Mouse (Mus musculus) limb, embryonic 15.5 days (tissue): ENCODE measurements at regions not wholly inside any gene's neighbourhood (a gene's known extent, or its start where the extent isn't known, plus 50 kb on each side); places are given as distances from the start of the nearest gene placed in this dataset.

Experiments
- ATAC-seq: fragments of 200-750 bp; cut with Nextera tagmentation; 2 replicates; pipeline ENCODE4 v1.8.0; 2017; ENCODE audit warnings: low read depth, moderate TSS enrichment; ENCODE audit not compliant: insufficient number of reproducible peaks, low FRiP score, low TSS enrichment
- H3K27ac ChIP-seq: fragments of 300-500 bp; sonication (generic); 2 replicates; pipeline ENCODE4 v1.5.1; 2015; ENCODE audit warnings: moderate library complexity, mild to moderate bottlenecking, inconsistent platforms
- H3K27me3 ChIP-seq: fragments of 300-500 bp; sonication (generic); 2 replicates; pipeline ENCODE4 v1.6.1; 2015; ENCODE audit warnings: inconsistent platforms
- H3K36me3 ChIP-seq: fragments of 300-500 bp; sonication (generic); 2 replicates; pipeline ENCODE4 v1.6.1; 2015; ENCODE audit warnings: inconsistent platforms
- H3K4me1 ChIP-seq: fragments of 300-500 bp; sonication (generic); 2 replicates; pipeline ENCODE4 v1.6.1; 2015; ENCODE audit warnings: inconsistent platforms
- H3K4me2 ChIP-seq: fragments of 300-500 bp; sonication (generic); 2 replicates; pipeline ENCODE4 v1.6.1; 2015; ENCODE audit warnings: mild to moderate bottlenecking, inconsistent platforms
- H3K4me3 ChIP-seq: fragments of 300-500 bp; sonication (generic); 2 replicates; pipeline ENCODE4 v1.5.1; 2015; ENCODE audit warnings: mild to moderate bottlenecking, inconsistent platforms
- H3K9ac ChIP-seq: fragments of 300-500 bp; sonication (generic); 2 replicates; pipeline ENCODE4 v1.6.1; 2015; ENCODE audit warnings: inconsistent platforms
- H3K9me3 ChIP-seq: fragments of 300-500 bp; sonication (generic); 2 replicates; pipeline ENCODE4 v1.6.1; 2016; ENCODE audit warnings: inconsistent platforms
- WGBS: fragments of 180-500 bp; shearing (Covaris S2); methylation state at CpG from one replicate; pipeline ENCODE4 v1.1.7; 2015; 5-methylcytosine and 5-hydroxymethylcytosine counted together

DNA sequence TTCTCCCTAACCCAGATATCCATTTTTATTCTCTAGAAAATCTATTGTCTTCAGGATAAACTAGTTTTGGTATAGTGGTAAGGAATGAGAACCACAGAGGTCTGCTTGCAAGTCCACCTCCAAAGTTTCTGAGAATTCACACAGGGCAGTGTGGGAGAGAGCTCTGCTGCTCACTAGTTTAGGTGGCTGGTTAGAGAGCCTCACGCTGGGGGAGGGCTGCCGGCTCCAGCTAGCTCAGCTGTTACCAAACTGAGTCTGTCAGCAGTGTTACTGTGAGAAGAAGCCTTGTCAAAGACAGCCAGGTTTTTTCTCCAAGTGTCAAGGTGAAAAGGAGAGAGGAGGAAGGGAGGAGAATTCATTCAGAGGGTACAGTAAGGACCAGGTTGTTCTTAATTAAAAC lies 147.8 kb upstream of the Eif4g2 start:
- no peak for ATAC-seq
- Histone ChIP-seq H3K4me3 (no peak overlapping the region), H3K4me2 (no peak overlapping the region), H3K36me3 (no peaks in the 10 kb centered on the region), H3K9ac (no peak overlapping the region), H3K27me3 (no peaks in the 10 kb centered on the region), H3K9me3 (no peaks in the 10 kb centered on the region), H3K4me1 (no peaks in the 10 kb centered on the region), H3K27ac (no peak overlapping the region)
- WGBS: 68% methylated on average over 2 of the region's 2 CpGs

DNA sequence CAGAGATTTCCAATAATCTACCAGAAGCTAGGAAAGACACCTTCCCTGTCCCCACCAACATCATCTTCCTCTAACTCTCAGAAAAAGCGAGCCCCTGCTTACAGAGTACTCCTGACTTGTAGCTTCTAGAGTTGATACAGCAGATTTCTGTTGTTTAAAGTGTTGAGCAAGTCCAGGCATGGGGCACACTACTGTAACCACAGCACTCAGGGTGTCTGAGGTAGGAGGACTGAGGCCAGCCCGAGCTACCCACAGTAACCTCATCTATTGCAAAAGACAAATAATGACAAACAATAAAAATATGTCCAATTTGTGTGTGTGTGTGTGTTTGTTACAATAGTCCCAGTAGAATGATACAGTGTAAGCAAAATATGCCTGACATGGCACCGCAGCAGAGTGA lies 144.3 kb upstream of the Eif4g2 start:
- WGBS: 77% methylated on average over 3 of the region's 3 CpGs
- ATAC-seq: no peak
- Histone ChIP-seq H3K27ac (no peak overlapping the region), H3K4me1 (no peaks in the 10 kb centered on the region), H3K4me3 (no peak overlapping the region), H3K4me2 (no peak overlapping the region), H3K9ac (no peak overlapping the region), H3K36me3 (no peaks in the 10 kb centered on the region), H3K27me3 (no peaks in the 10 kb centered on the region), H3K9me3 (no peaks in the 10 kb centered on the region)

DNA sequence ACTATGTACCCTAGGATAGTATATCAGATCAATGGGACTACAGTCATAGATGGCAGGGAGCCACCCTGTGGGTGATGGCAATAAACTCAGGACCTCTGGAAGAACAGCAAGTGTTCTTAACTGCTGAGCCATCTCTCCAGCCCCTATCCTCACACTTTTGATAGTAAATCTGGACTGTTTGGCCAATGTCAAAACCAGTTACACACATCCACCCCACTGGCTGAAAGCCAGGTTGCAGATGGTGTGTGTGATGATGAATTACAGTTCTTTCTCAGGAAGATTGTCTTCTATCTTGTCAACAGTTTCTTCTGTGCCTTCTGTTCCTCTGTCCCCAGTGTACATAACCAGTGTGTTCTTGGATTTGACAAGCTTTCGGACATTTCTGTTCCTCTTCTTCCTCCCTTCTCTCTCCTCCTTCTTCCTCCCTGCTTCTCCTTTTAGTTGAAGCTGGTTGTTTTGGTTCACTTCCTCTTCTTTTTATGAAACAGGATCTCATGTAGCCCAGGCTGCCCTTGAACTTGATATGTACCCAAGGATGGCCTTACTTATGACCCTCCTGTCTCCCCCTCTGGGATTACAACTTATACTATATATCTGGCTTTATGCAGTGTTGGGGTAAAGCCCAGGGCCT lies 143.3 kb upstream of the Eif4g2 start:
- no peak for ATAC-seq
- no peaks in the 10 kb centered on the region for H3K27me3 ChIP-seq
- H3K9ac ChIP-seq: no peak overlapping the region
- no peak overlapping the region for H3K4me3 ChIP-seq
- WGBS: 93% methylated on average over 1 of the region's 1 CpGs
- no peak overlapping the region for H3K27ac ChIP-seq
- H3K9me3 ChIP-seq: no peaks in the 10 kb centered on the region
- H3K4me2 ChIP-seq: no peak overlapping the region
- H3K4me1 ChIP-seq: no peaks in the 10 kb centered on the region
- H3K36me3 ChIP-seq: no peaks in the 10 kb centered on the region

DNA sequence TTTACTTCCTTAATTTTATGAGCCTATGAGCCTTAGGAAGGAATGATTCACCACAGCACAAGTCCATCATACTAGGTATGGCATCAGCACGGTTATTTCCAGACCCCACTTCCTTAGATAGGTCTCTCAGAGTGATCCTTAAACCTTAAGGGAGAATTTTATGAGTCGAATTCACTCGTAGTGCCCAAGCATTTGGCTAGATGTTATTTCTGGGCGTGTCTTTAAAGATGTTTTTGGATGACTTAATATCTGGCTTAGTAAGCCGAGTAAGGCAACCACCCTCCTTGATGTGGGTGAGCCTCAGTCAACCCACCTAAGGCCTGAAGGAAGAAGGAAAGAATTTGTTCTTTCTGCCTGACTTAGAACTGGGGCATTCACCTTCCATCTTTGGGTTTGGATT lies 132.8 kb upstream of the Eif4g2 start:
- Histone ChIP-seq H3K4me1 (no peaks in the 10 kb centered on the region), H3K27me3 (no peaks in the 10 kb centered on the region), H3K9me3 (no peaks in the 10 kb centered on the region), H3K4me3 (no peak overlapping the region), H3K27ac (no peak overlapping the region), H3K36me3 (no peaks in the 10 kb centered on the region), H3K4me2 (no peak overlapping the region), H3K9ac (no peak overlapping the region)
- 61% methylated on average over 5 of the region's 5 CpGs for WGBS
- ATAC-seq: no peak

DNA sequence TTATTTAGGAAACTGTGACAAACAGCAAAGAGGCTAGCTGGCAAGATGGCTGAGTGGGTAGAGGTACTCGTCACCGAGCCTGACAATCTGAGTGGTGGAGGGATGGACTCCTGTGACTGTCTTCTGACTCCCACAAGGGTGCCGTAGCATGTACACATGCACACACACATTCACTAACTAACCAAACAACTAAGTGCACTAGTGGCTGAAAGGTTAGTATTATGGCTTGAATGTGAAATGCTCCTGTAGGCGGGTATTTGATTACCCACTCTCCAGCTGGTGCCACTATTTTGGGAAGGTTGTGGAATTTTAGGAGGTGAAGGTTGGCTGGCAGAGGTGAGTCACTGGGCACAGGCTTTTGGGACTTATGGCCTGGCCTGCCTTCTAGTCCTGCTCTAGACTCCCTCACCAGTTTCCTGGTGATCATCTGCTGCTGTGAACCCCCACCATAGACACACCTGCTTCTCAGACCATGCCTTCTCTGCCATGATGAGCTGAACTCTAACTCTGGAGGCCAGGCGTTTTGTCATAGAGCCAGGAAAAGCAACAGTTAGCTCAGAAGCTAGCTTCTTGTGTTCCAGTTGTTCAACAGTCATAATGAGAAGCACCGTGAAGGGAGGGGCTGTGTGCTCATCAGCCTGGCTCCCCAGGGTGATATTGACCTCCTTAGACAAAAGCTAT lies 131.5 kb upstream of the Eif4g2 start:
- no peak for ATAC-seq
- Histone ChIP-seq H3K36me3 (no peaks in the 10 kb centered on the region), H3K4me2 (no peak overlapping the region), H3K27ac (no peak overlapping the region), H3K27me3 (no peaks in the 10 kb centered on the region), H3K9ac (no peak overlapping the region), H3K4me1 (no peaks in the 10 kb centered on the region), H3K9me3 (no peaks in the 10 kb centered on the region), H3K4me3 (no peak overlapping the region)
- 84% methylated on average over 6 of the region's 6 CpGs for WGBS

DNA sequence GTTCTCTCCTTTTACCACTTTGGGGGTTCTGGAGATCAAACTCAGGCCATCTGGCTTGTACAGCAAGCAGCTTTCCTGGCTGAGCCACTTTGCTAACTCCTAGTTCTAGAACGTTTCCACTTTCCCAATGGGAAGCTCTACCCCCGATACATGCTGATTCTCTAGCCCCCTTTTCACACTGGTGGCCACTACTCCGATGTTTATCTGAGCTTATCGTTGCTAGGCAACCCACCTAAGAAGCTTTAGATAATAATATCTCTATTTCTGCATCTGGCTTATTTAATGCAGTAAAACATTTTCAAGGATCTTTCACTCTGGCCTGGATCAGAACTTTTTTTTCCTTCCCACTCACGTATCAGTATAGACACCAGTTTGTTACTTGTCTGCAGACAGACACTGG lies 129.4 kb upstream of the Eif4g2 start:
- no peak overlapping the region for H3K9ac ChIP-seq
- no peak overlapping the region for H3K4me3 ChIP-seq
- WGBS: 74% methylated on average over 5 of the region's 5 CpGs
- no peak overlapping the region for H3K4me2 ChIP-seq
- no peaks in the 10 kb centered on the region for H3K27me3 ChIP-seq
- no peaks in the 10 kb centered on the region for H3K36me3 ChIP-seq
- no peaks in the 10 kb centered on the region for H3K9me3 ChIP-seq
- no peak overlapping the region for H3K27ac ChIP-seq
- no peaks in the 10 kb centered on the region for H3K4me1 ChIP-seq
- ATAC-seq: no peak

DNA sequence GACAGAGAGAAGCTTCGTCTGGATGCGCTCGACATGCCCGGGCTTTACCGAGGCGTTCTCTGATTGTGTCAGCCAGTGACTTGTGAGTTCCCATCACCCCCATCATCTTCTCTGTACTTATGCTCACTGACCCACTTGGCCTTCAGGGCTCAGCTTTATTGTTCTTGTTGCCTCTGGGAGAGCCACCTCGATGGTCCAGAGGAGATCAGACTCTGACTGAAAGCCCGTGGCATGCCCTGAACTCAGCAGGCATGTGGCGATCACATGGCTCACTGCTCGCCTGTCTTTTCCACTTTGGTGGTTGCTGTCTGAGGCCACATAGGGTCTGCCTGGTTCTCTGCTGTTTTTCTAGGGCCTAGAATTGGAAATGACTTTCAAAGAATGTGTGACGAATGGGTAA lies 128.8 kb upstream of the Eif4g2 start:
- no peak for ATAC-seq
- Histone ChIP-seq H3K4me2 (no peak overlapping the region), H3K36me3 (no peaks in the 10 kb centered on the region), H3K4me3 (no peak overlapping the region), H3K4me1 (no peaks in the 10 kb centered on the region), H3K27ac (no peak overlapping the region), H3K9ac (no peak overlapping the region), H3K9me3 (no peaks in the 10 kb centered on the region), H3K27me3 (no peaks in the 10 kb centered on the region)
- 73% methylated on average over 11 of the region's 11 CpGs for WGBS

DNA sequence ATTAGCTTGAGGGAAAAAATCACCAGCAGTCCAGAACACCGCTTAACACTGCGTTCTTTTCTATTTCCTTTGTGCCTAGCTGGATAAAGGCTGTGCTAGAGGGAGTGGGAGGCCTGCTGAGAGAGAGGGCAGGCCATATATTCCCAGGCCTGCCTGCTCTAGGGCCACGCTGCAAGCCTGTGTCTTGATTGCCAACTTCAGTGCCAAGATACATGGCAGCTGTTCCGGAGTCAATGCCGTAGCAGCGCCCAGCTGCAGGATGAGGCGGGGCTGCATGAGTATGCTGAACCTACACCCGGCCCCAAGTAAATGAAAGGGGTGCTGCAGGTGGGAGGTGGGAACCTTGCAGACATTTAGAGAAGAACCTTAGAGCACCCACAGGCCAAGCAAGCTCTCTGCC lies 127.5 kb upstream of the Eif4g2 start:
- no peak for ATAC-seq
- Histone ChIP-seq H3K4me3 (no peak overlapping the region), H3K9me3 (no peaks in the 10 kb centered on the region), H3K9ac (no peak overlapping the region), H3K27me3 (no peaks in the 10 kb centered on the region), H3K4me2 (no peak overlapping the region), H3K36me3 (no peaks in the 10 kb centered on the region), H3K4me1 (no peaks in the 10 kb centered on the region), H3K27ac (no peak overlapping the region)
- WGBS: 76% methylated on average over 8 of the region's 8 CpGs

DNA sequence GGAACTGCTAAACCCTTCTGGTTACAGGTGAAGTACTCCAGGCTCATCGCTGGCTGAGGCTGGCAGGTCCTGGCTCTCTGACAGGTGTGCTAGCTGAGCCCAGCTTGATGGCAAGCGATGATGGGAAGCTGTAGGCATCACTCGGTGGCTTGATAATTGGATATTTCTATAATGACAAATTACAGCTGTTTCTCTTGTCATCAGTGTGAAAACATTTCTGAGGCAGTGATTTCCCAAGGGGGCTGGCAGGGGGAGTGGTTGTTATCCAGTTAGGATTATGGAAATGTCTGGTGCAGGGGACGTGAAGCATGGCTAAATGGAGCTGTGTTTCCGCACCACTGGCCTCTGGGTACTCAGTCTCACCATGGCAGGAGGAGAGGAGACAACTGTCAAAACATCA lies 123.0 kb upstream of the Eif4g2 start:
- Histone ChIP-seq H3K27me3 (no peaks in the 10 kb centered on the region), H3K27ac (no peak overlapping the region), H3K4me3 (no peak overlapping the region), H3K4me1 (no peaks in the 10 kb centered on the region), H3K9ac (no peak overlapping the region), H3K36me3 (no peaks in the 10 kb centered on the region), H3K9me3 (0 out of 2 replicates have a peak, but pooled peaks cover 5% of the 10 kb centered on the region), H3K4me2 (no peak overlapping the region)
- 75% methylated on average over 5 of the region's 5 CpGs for WGBS
- ATAC-seq: no peak

DNA sequence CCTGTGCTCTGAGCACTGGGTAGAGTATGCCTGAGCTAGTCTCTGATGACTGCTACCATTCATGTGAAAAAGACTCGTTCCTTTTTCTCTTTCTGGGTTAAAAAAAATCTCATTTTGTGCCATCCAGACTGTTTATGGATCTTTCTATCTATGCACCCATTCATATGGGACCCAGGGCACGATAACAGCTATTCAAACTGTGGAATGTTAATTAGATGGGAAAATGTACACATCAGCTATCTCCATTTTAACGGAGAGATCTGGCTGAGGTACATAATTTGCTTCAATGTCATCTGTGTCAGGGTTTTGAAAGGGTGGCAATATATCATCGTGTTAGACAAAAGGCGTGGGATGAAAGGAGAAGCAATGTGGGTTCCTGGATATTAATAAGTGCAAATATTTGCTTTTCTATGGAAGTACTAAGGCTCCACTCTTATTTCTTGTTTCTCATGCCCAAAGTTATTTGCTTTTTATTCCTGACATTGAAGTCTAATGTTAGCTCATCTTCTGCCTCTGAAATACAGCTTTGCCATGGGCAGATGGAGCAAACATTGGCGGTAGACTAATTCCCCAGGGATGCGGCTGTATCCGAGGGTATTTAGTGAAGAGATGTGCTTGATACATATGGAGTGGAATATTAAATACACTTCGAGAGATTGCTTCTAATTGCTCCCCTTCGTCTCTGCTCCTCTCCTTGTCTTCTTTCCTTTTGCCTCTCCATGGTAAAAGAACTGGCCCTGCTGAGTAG lies 116.0 kb upstream of the Eif4g2 start:
- no peaks in the 10 kb centered on the region for H3K4me1 ChIP-seq
- H3K9ac ChIP-seq: no peak overlapping the region
- H3K36me3 ChIP-seq: no peaks in the 10 kb centered on the region
- WGBS: 75% methylated on average over 10 of the region's 10 CpGs
- no peak overlapping the region for H3K4me2 ChIP-seq
- no peaks in the 10 kb centered on the region for H3K27me3 ChIP-seq
- no peak for ATAC-seq
- no peak overlapping the region for H3K4me3 ChIP-seq
- no peaks in the 10 kb centered on the region for H3K9me3 ChIP-seq
- no peak overlapping the region for H3K27ac ChIP-seq

DNA sequence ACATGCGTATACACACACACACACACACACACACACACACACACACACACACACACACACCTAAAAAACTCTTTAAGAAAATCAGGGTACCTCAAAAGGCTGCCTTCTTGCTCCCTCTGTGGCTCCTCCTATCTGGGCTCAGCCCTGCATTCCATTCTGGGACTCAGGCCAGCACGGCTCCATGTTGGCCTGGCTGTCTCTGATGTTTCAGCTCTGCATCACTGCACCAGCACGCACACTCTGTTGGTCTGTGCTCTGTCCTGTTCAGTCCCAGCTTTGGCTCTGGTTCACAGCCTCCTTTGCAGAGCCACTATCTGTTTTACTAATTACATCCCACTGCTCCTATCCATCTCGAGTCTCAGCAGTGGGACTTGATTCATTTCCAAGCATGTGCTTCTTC lies 108.8 kb upstream of the Eif4g2 start:
- peak; percentile 75; the same call in 1 of the 2 replicates for ATAC-seq
- 39% methylated on average over 4 of the region's 4 CpGs for WGBS
- peak overlapping the region; percentile 17; the same call in 1 of the 2 replicates for H3K27ac ChIP-seq

DNA sequence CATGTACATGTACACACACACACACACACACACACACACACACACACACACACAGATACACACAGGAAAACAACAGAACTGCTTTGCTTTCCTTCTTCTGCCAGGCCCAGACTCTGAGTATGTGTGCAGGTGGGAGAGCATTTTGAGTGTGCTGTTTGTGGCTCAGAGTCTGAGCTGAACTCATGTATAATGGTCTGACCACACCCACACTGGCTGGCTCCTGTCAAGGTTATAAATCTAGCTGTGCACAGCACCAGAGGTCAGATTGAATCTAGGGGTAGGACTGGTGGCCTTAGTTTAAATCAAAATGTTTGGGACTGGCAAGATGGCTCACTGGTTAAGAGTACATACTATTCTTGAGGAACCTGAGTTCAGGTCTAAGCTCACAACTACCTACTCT lies 108.4 kb upstream of the Eif4g2 start:
- Histone ChIP-seq H3K27me3 (no peaks in the 10 kb centered on the region), H3K9ac (no peak overlapping the region), H3K4me1 (peaks cover 7% of the 10 kb centered on the region; the same call in 1 of the 2 replicates), H3K27ac (no peak overlapping the region), H3K9me3 (no peaks in the 10 kb centered on the region), H3K4me2 (no peak overlapping the region), H3K4me3 (no peak overlapping the region), H3K36me3 (no peaks in the 10 kb centered on the region)
- peak; percentile 24; the same call in 1 of the 2 replicates for ATAC-seq

More for the DNA sequence above, 108.8 kb upstream of the Eif4g2 start:
- peaks cover 7% of the 10 kb centered on the region; the same call in 1 of the 2 replicates for H3K4me1 ChIP-seq
- H3K36me3 ChIP-seq: no peaks in the 10 kb centered on the region
- H3K4me2 ChIP-seq: no peak overlapping the region
- no peaks in the 10 kb centered on the region for H3K9me3 ChIP-seq
- H3K27me3 ChIP-seq: no peaks in the 10 kb centered on the region
- no peak overlapping the region for H3K4me3 ChIP-seq
- H3K9ac ChIP-seq: no peak overlapping the region
